Mouse (Mus musculus): ENCODE data around the gene Aff3. TPM values are rescaled to one million over a fixed set of nuclear protein-coding genes. Genes with fewer than 3 reads are reported as not detected.

The Aff3 gene
- polyA plus RNA-seq, 1 experiment, result 16.9 TPM

GRCm38 (mm10) chr1:38389576-38389975 is 275.2 kb downstream of the Aff3 start:
- WGBS, result 76% methylated on average over 7 of the region's 7 CpGs

DNA sequence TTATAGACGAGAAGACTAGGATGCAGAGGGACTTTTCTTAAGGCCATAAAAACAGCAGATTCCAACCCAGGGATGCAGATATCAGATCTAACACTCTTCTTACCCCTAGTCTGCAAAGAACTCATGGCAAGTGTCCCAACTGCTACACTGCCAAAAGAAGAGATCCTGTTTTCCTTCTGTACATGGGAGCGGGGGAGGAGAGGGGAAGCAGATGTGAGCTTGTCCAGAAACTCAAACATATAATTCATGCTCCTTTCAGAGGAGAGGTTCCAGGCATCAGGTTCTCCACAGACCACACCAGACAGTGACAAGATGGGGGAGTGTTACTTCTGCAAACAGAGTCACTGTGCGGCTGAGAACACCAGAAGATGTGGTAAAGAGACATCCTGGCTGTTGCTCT is 276.3 kb downstream of the Aff3 start:
- 71% methylated on average over 3 of the region's 3 CpGs for WGBS
- no peak for DNase-seq
- H3K4me1 ChIP-seq (ENCODE audit: control insufficient read depth, insufficient read depth, low read length), result peaks cover 10% of the 10 kb centered on the region
- TF ChIP-seq POLR2A (IDR thresholded peaks at IDR 0.05; ENCODE audit: borderline replicate concordance, extremely low read depth, low read depth, low read length), result no peak
- TF ChIP-seq CTCF (IDR thresholded peaks at IDR 0.05; ENCODE audit: insufficient read depth, low read length), result no peak
- H3K4me3 ChIP-seq (replicated peaks; ENCODE audit: extremely low read depth, low read depth, low read length), result no peak overlapping the region

More at GRCm38 (mm10) chr1:38389576-38389975, 275.2 kb downstream of the Aff3 start:
- H3K4me3 ChIP-seq (replicated peaks; ENCODE audit: extremely low read depth, low read depth, low read length), result no peak overlapping the region
- H3K4me1 ChIP-seq (ENCODE audit: control insufficient read depth, insufficient read depth, low read length), result peaks cover 9% of the 10 kb centered on the region
- TF ChIP-seq CTCF (IDR thresholded peaks at IDR 0.05; ENCODE audit: insufficient read depth, low read length) (no peak), POLR2A (IDR thresholded peaks at IDR 0.05; ENCODE audit: borderline replicate concordance, extremely low read depth, low read depth, low read length) (no peak)
- no peak for DNase-seq

DNA sequence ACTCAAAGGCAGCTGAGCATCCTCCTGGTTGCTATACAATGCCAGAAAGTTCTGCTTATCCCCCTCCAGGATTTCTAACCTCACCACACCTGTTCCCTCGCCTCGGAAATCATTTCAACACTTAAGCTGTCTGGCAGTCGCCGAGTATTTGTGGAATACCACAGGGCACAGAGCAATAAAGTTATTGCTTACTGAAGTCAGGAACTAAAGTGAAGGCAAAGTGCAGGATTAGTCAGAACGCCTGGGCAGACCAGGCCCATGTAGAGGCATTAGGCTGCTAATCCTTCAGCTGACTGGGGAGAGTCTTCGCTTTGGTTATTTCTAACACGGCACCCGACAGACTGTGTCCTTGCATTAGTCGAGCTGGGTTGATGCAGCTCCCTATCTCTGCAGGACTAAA is 277.3 kb downstream of the Aff3 start:
- no peak for DNase-seq
- Histone ChIP-seq H3K4me1 (ENCODE audit: control insufficient read depth, insufficient read depth, low read length) (peaks cover 9% of the 10 kb centered on the region), H3K4me3 (replicated peaks; ENCODE audit: extremely low read depth, low read depth, low read length) (no peak overlapping the region)
- 76% methylated on average over 9 of the region's 9 CpGs for WGBS
- no peak for TF ChIP-seq POLR2A (IDR thresholded peaks at IDR 0.05; ENCODE audit: borderline replicate concordance, extremely low read depth, low read depth, low read length)
- TF ChIP-seq CTCF (IDR thresholded peaks at IDR 0.05; ENCODE audit: insufficient read depth, low read length), result no peak

GRCm38 (mm10) chr1:38384457-38385121 is 280.2 kb downstream of the Aff3 start:
- WGBS, result 31% methylated on average over 16 of the region's 16 CpGs
- TF ChIP-seq CTCF (IDR thresholded peaks at IDR 0.05; ENCODE audit: insufficient read depth, low read length) (no peak), POLR2A (IDR thresholded peaks at IDR 0.05; ENCODE audit: borderline replicate concordance, extremely low read depth, low read depth, low read length) (no peak)
- peaks cover 5% of the 10 kb centered on the region; the same call in 1 of the 2 replicates for H3K4me1 ChIP-seq (ENCODE audit: control insufficient read depth, insufficient read depth, low read length)
- no peak overlapping the region for H3K4me3 ChIP-seq (replicated peaks; ENCODE audit: extremely low read depth, low read depth, low read length)
- no peak for DNase-seq

GRCm38 (mm10) chr1:38384010-38384409 is 280.7 kb downstream of the Aff3 start:
- 67% methylated on average over 7 of the region's 7 CpGs for WGBS
- H3K4me1 ChIP-seq (ENCODE audit: control insufficient read depth, insufficient read depth, low read length), result peaks cover 5% of the 10 kb centered on the region; the same call in 1 of the 2 replicates
- no peak overlapping the region for H3K4me3 ChIP-seq (replicated peaks; ENCODE audit: extremely low read depth, low read depth, low read length)
- DNase-seq, result no peak
- TF ChIP-seq POLR2A (IDR thresholded peaks at IDR 0.05; ENCODE audit: borderline replicate concordance, extremely low read depth, low read depth, low read length) (no peak), CTCF (IDR thresholded peaks at IDR 0.05; ENCODE audit: insufficient read depth, low read length) (no peak)

GRCm38 (mm10) chr1:38382683-38383082 is 282.1 kb downstream of the Aff3 start:
- H3K4me1 ChIP-seq (ENCODE audit: control insufficient read depth, insufficient read depth, low read length), result peaks cover 5% of the 10 kb centered on the region; the same call in 1 of the 2 replicates
- no peak for DNase-seq
- 81% methylated on average over 4 of the region's 4 CpGs for WGBS
- H3K4me3 ChIP-seq (replicated peaks; ENCODE audit: extremely low read depth, low read depth, low read length), result no peak overlapping the region
- TF ChIP-seq POLR2A (IDR thresholded peaks at IDR 0.05; ENCODE audit: borderline replicate concordance, extremely low read depth, low read depth, low read length), result no peak
- no peak for TF ChIP-seq CTCF (IDR thresholded peaks at IDR 0.05; ENCODE audit: insufficient read depth, low read length)

- 76% methylated on average over 3 of the region's 3 CpGs for WGBS
- Histone ChIP-seq H3K4me1 (ENCODE audit: control insufficient read depth, insufficient read depth, low read length) (no peaks in the 10 kb centered on the region), H3K4me3 (replicated peaks; ENCODE audit: extremely low read depth, low read depth, low read length) (no peak overlapping the region)
- DNase-seq, result no peak
- no peak for TF ChIP-seq POLR2A (IDR thresholded peaks at IDR 0.05; ENCODE audit: borderline replicate concordance, extremely low read depth, low read depth, low read length)
- no peak for TF ChIP-seq CTCF (IDR thresholded peaks at IDR 0.05; ENCODE audit: insufficient read depth, low read length)
Measured at GRCm38 (mm10) chr1:38377930-38378329, 286.8 kb downstream of the Aff3 start.

GRCm38 (mm10) chr1:38369166-38369565 is 295.6 kb downstream of the Aff3 start:
- Histone ChIP-seq H3K4me1 (ENCODE audit: control insufficient read depth, insufficient read depth, low read length) (0 out of 2 replicates have a peak, but pooled peaks cover 3% of the 10 kb centered on the region), H3K4me3 (replicated peaks; ENCODE audit: extremely low read depth, low read depth, low read length) (no peak overlapping the region)
- DNase-seq, result no peak
- TF ChIP-seq POLR2A (IDR thresholded peaks at IDR 0.05; ENCODE audit: borderline replicate concordance, extremely low read depth, low read depth, low read length), result no peak
- WGBS, result 83% methylated on average over 8 of the region's 8 CpGs

- WGBS, result 72% methylated on average over 6 of the region's 6 CpGs
- no peak overlapping the region for H3K4me3 ChIP-seq (replicated peaks; ENCODE audit: extremely low read depth, low read depth, low read length)
- H3K4me1 ChIP-seq (ENCODE audit: control insufficient read depth, insufficient read depth, low read length), result peaks cover 5% of the 10 kb centered on the region; the same call in 1 of the 2 replicates
- DNase-seq, result no peak
- TF ChIP-seq CTCF (IDR thresholded peaks at IDR 0.05; ENCODE audit: insufficient read depth, low read length) (no peak), POLR2A (IDR thresholded peaks at IDR 0.05; ENCODE audit: borderline replicate concordance, extremely low read depth, low read depth, low read length) (no peak)
Measured at GRCm38 (mm10) chr1:38368081-38368689, 296.6 kb downstream of the Aff3 start.

Measured in lung, adult 2 months (tissue).